Mouse (Mus musculus) splenic B cell, adult 2 months (primary cell): ENCODE measurements around the gene Anxa9.
"Not testable (repeated sequence)": the region's sequence is repeated elsewhere in the genome, so short reads cannot be mapped to it uniquely, and the experiment has no call there.

ENCODE experiments used
- DNase-seq: peaks from one replicate; pipeline ENCODE4 v3.0.0-alpha.2; 2011; ENCODE audit warnings: low read depth, low spot score
- H3K27me3 ChIP-seq: 2 replicates; pipeline ENCODE4 v1.6.1; 2012; ENCODE audit warnings: mild to moderate bottlenecking, low read length, moderate library complexity, mixed read lengths; ENCODE audit not compliant: control insufficient read depth, poor library complexity, insufficient read depth, severe bottlenecking
- H3K36me3 ChIP-seq: 2 replicates; pipeline ENCODE4 v1.6.1; 2012; ENCODE audit warnings: mild to moderate bottlenecking, low read length, moderate library complexity, mixed read lengths; ENCODE audit not compliant: control insufficient read depth, poor library complexity, insufficient read depth, severe bottlenecking

The Anxa9 gene

DNA sequence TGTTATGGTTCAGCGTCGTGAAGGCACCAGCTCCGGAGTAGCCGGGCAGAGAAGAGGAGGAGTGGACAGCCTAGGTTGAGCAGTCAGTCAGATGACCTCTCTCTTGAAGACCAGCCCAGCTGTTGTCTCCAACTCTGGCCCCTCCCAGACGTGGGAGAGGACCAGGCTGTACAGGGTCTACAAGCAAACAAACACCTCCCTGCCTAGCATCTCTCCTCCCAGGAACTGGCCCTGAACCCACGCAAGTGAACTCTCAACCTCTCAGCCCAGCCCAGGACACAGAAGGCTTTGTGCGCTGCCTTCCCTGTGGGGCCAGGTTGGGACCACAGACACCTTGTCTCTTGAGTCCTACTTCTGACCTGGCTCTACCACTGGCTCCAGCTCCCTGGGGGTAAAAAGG is at the start of gene Anxa9:
Anxa9 (minus strand) TSS at position 77 of the 400 bp plus-strand sequence.
- no peak for DNase-seq
- H3K27me3 ChIP-seq: no peaks in the 10 kb centered on the region
- no peaks in the 10 kb centered on the region for H3K36me3 ChIP-seq

DNA sequence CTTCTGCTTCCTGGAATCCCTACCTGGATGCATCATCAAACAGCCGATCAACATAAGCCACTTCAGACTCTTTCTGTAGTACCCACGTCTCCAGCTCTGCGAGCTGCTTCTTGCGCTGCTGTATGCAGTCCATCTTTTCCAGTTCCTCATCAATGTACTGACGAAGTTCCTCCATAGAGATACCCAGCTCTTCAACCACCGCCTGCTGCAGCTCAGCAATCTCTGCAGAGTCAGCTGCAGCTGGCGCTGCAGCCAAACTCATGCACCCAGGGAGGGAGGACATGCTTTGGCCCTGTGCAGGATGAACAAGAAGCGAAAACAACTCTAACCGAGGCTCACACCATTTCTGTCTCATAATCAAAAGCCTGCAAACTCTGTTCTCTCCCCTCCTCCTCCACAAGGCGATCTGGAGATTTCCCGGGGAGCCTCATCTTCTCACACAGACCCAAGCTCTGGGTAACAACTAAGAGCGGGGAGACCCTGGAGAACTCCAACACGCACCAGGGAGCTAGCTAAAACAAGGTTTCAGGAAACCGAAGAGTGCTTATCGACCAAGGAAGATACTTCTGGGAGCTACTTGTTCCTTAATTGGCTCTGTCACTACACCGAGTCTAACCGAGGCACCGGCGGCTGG is 49.1 kb upstream of the Anxa9 start:
- not testable (repeated sequence) for H3K27me3 ChIP-seq, H3K36me3 ChIP-seq, DNase-seq

DNA sequence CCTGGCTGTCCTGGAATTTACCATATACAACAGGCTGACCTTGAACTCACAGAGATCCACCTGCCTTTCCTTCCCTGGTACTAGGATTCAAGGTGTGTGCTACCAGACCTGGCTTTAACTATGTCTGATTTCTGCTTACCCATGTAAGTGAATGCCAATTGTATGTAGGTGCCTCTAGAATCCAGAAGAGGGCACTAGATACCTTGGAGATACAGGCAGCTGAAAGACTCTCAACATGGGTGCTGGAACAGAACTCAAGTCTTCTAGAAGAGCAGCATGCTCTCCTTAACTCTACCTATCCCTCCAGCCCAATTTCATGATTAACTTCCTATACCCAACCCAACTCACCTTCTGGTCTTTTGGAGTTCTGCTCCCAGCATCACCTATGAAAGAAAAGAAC is 42.5 kb upstream of the Anxa9 start:
- DNase-seq: peak; percentile 73
- peaks cover 8% of the 10 kb centered on the region; the same call in 1 of the 2 replicates for H3K36me3 ChIP-seq
- no peaks in the 10 kb centered on the region for H3K27me3 ChIP-seq

DNA sequence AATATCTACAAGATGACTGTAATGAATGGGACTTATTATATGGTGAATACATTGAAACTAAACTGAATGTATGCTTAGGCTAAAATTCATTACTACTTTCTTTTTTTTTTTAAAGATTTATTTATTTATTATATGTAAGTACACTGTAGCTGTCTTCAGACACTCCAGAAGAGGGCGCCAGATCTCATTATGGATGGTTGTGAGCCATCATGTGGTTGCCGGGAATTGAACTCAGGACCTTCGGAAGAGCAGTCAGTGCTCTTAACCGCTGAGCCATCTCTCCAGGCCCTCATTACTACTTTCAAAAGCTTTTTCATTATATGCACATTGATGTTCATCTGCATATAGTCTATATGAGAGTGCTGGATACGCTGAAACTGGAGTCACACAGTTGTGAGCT is 41.4 kb upstream of the Anxa9 start:
- H3K36me3 ChIP-seq, H3K27me3 ChIP-seq, DNase-seq: not testable (repeated sequence)

DNA sequence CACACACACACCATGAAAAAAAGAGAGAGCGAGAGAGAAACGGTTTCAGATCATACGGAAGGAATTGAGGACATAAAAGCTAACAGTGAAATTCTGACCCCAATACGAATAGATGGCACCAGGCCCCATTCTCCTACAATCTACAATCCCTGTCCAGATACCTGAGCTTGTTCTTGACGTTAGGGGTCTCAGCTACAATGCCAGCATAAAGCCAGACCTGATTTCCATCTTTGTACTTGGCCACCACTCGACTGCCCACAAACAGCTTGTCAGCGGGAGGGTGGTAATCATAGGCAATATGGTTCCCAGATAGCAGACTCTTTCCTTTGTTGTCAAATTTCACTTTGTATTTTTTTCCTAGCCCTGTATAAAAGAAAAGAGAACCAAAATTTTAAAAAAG is 39.5 kb upstream of the Anxa9 start:
- DNase-seq: no peak
- Histone ChIP-seq H3K36me3 (peaks cover 8% of the 10 kb centered on the region), H3K27me3 (no peaks in the 10 kb centered on the region)

DNA sequence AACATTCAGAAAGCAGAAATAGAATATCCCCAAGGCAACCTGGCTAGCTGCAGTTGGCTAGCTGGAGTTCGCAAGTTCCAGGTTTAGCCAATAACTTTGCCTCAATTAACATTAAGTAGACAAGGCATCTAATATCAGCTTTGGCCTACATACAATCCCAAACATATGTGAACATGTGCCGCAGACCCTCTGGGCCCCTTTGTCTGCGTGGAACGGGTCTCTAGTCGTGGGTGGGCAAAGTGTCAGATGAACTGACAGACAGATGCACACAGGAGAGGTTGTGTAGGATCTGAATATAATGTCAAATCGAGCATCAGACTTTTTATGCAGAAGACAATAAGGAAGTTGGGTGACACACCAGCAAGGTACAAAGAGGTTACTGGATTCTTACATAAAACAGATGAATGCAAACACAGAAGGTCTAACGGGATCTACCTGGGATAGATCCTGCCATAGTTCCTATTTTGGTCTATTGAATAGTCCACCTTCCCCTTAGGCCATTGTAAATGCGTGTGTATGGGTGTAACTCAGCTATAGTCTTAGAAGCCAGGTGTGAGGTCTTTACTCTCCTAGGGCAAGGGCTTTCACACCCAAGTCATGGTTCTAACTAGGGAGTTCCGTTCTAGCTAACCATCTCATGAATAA is 36.5 kb upstream of the Anxa9 start:
- DNase-seq: not testable (repeated sequence)
- peaks cover 26% of the 10 kb centered on the region for H3K36me3 ChIP-seq

DNA sequence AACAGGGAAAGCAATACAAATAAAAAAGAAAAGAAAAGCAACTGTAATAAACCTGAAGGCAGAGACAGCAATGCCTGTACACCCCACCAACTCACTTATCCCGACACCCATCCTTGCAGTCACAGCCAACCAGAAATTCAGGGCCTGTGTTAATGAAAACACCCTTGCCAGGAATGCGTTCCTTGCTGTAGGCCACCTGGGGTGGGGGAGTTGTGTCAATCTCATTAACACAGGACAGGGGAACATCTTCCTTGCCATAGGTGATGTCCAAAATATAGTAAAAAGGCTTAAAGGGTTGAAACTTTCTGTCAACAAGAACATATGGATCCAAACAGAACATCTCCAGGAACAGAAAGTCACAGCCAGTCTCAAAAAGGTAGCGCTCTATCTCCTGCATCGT is 31.3 kb upstream of the Anxa9 start:
- Histone ChIP-seq H3K36me3 (peaks cover 20% of the 10 kb centered on the region), H3K27me3 (no peaks in the 10 kb centered on the region)
- DNase-seq: no peak

More for the DNA sequence above, 36.5 kb upstream of the Anxa9 start:
- H3K27me3 ChIP-seq: not testable (repeated sequence)

DNA sequence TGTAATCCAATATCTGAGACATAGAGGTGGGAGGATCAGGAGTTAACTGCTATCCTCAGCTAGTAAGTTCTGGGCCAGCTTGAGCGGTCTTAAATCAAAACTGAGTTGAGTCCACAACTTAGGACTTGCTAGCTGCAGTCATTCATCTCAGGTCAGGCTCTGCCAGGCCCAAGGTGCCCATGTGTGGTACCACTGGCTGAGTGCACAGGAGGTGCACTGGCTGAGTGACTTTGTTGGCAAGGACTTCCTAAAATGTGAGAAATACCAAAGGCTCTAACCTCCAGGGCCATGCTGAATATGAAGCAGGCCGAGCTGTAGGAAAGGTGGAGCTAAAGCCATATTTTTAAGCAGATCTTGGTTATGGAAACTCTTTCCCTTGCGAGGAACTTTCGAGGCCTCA is 30.4 kb upstream of the Anxa9 start:
- Histone ChIP-seq H3K27me3 (no peaks in the 10 kb centered on the region), H3K36me3 (peaks cover 20% of the 10 kb centered on the region)
- no peak for DNase-seq

DNA sequence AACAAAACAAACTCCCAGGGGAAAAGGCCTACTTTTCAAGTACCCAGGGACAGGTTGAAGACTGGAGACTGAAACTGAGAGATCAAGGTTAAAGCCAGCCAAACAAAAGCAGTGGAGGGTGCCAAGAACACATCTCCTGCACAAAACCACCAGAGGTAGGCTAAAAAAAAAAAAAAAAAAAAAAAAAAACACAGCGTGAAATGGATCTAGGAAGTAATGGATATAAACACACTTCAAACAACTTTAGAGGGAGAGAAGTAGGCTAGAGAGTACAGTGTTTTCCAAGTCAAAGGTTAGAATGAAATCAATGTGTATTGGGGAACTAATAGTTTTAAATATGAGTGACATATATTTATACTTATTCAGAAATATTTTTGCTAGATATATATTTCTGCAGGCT is 24.6 kb upstream of the Anxa9 start:
- no peak for DNase-seq
- H3K36me3 ChIP-seq: peaks cover 6% of the 10 kb centered on the region
- no peaks in the 10 kb centered on the region for H3K27me3 ChIP-seq

DNA sequence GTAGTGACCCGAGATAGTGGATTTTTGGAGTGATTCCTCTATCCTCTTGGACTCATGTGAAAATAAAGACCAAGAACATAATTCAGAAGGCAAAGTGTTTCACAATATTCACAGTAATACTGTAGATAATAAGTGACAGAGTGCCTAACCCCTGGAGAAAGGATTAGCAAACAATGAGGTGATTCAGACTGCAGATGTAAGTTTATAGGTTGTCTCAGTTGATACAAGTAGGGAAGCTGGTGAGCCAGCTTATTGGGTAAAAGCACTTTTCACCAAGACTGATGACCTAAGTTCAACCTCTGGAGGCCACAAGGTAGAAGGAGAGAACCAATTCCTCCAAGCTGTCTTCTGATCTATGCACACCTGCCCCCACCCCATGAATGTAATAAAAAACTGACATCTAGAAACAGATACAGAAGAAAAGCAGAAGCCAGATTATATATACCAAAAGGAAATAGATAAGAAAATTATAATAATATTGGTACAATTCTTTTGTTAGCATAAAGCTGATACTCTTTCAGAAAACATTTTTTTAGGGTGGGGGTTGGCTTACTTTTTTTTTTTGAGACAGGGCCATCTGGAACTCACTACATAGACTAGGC is 21.9 kb upstream of the Anxa9 start:
- no peaks in the 10 kb centered on the region for H3K27me3 ChIP-seq
- no peak for DNase-seq
- H3K36me3 ChIP-seq: peaks cover 8% of the 10 kb centered on the region

DNA sequence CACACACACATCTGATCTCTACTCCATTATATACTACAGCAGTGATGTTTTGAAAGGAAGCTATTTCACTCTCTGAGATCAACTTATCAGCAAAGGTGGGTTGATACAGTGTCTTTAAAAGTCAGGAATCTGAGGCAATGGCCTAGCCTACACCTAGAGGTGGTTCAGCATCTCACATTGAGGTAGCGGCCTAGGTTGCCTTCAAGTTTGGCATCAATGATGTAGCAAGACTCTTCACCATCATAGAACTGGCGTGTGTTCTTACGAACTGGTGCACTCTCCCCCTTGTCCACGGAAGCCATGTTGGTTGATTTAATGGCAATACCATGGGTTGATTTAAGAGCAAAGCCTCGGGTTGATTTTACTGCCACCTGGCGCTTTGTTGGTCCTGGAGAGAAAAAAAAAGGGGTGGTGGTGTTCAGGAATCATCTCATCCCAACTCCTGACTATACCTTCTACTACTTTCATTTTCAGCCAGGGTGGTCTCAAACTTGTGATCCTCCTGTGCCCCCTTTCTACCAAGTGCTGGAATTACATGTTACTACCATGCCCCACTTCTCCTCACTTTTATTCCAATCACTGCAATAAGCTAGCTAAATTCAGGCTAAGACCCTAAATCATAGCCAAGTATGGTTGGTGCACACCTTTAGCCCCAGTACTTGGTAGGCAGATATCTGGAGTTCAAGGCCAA is 17.6 kb upstream of the Anxa9 start:
- no peaks in the 10 kb centered on the region for H3K27me3 ChIP-seq
- peaks cover 30% of the 10 kb centered on the region for H3K36me3 ChIP-seq
- no peak for DNase-seq

DNA sequence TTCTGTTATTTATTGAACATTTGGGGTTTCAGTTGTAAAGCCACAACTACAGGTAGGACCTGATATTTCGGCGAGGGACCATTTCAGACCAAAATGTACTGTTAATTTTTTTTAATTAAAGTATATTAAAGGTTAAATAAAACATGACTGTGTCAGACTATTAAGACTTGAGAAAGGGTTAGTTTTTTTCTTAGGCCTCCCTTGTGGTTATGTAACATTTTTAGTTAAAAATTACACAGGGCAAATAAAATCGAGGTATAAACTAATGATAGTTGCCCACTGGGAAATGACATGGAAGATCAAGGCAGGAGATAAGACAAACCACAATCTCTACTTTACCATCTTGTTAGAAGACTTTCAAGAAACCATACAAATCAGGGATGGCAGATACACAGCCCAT is 16.5 kb upstream of the Anxa9 start:
- H3K27me3 ChIP-seq: no peaks in the 10 kb centered on the region
- peaks cover 30% of the 10 kb centered on the region for H3K36me3 ChIP-seq
- no peak for DNase-seq

DNA sequence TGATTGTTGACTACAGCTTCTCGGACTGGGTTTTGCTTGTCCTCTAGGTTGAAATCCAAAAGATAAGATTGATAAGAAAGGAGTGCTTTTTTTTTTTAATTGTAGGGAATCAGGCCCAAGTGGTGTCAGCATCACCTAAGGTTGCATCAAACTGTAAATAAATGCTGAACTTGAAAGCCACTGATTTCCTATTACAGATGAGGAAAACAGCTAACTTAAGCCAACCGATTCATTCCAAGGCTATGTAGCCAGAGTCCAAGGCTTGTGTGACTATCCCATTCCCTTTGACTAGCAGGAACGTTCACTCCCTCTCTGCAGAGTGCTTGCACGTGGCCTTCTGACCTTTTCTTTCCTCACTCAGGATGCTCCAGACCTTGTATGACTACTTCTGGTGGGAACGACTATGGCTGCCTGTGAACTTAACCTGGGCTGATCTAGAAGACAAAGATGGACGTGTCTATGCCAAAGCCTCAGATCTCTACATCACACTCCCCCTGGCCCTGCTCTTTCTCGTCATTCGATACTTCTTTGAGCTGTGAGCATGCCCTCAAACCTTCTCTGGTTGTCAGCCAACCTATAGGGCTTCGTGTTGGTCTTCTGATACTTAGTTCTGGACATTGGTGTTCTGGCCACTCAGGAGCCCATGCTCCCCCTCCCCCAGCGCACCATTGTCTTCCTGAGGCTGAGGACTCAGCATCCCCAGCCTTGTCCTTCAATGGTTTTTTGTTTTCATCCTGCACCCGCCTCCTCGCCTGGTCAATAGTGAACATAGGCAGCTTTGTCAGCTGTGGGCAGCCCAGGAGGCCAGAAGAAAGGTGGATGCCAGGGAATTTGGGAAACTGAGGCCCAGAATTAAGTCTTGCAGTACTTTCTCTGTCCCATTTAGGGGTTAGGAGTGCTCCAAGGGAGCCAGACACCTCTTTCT is 13.0 kb upstream of the Anxa9 start:
- H3K36me3 ChIP-seq: peaks cover 22% of the 10 kb centered on the region
- DNase-seq: no peak
- H3K27me3 ChIP-seq: no peaks in the 10 kb centered on the region

DNA sequence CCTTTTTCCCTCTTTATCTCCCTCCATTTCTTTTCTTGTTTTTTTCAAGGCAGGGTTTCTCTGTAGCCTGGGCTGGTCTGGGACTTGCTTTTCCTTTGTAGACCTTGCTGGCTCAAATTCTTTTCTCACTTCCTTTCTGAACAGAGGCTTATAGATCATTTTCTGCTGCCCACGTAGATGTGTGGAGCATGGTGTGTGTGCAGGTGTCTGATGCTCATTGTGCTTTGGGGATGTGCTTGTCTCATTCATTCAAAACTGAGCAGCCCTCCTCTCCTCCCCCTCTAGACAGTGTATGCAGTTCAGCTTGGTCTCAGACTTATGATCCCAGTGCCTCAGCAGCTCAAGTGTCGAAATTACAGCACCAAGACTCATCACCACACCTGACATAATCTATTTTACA is 12.1 kb upstream of the Anxa9 start:
- no peak for DNase-seq
- peaks cover 22% of the 10 kb centered on the region for H3K36me3 ChIP-seq
- no peaks in the 10 kb centered on the region for H3K27me3 ChIP-seq
